Mouse (Mus musculus) heart, embryonic 11.5 days (tissue): ENCODE data around the gene Cmah. TPM values are rescaled to one million over a fixed set of nuclear protein-coding genes. Genes with fewer than 3 reads are reported as not detected.
A peak's percentile ranks its signal among the peaks of the same experiment; 100 is the strongest.

Experiments
- ATAC-seq: fragments of 200-750 bp; cut with Nextera tagmentation; replicated peaks from 2 replicates; pipeline ENCODE4 v1.8.0; 2017; ENCODE audit warnings: moderate library complexity; ENCODE audit not compliant: insufficient number of reproducible peaks, low FRiP score, low TSS enrichment
- H3K27ac ChIP-seq: fragments of 300-500 bp; sonication (generic); 2 replicates; pipeline ENCODE4 v1.5.1; 2014; ENCODE audit warnings: mild to moderate bottlenecking, low read depth, low read length
- H3K27me3 ChIP-seq: fragments of 300-500 bp; sonication (generic); 2 replicates; pipeline ENCODE4 v1.6.1; 2014; ENCODE audit warnings: mild to moderate bottlenecking, low read length, mixed read lengths; ENCODE audit not compliant: control insufficient read depth, insufficient read depth
- H3K36me3 ChIP-seq: fragments of 300-500 bp; sonication (generic); 2 replicates; pipeline ENCODE4 v1.6.1; 2014; ENCODE audit warnings: mild to moderate bottlenecking, low read length, moderate library complexity, mixed read lengths; ENCODE audit not compliant: control insufficient read depth, insufficient read depth
- H3K4me1 ChIP-seq: fragments of 300-500 bp; sonication (generic); 2 replicates; pipeline ENCODE4 v1.6.1; 2014; ENCODE audit warnings: low read length; ENCODE audit not compliant: control insufficient read depth, insufficient read depth
- H3K4me2 ChIP-seq: fragments of 300-500 bp; sonication (generic); 2 replicates; pipeline ENCODE4 v1.6.1; 2014; ENCODE audit warnings: mild to moderate bottlenecking, moderate library complexity
- H3K4me3 ChIP-seq: fragments of 300-500 bp; sonication (generic); 2 replicates; pipeline ENCODE4 v1.5.1; 2014; ENCODE audit warnings: low read depth, low read length
- H3K9ac ChIP-seq: fragments of 300-500 bp; sonication (generic); 2 replicates; pipeline ENCODE4 v1.6.1; 2014; ENCODE audit warnings: mild to moderate bottlenecking, low read depth, low read length, moderate library complexity
- H3K9me3 ChIP-seq: fragments of 300-500 bp; sonication (generic); replicated peaks from 2 replicates; pipeline ENCODE4 v1.6.1; 2016; ENCODE audit warnings: low read length; ENCODE audit not compliant: control insufficient read depth
- WGBS: fragments of 180-500 bp; shearing (Covaris S2); extraction: QIAGEN DNeasy Blood & Tissue Kit; methylation state at CpG from one replicate; pipeline ENCODE4 v1.1.7; 2014; ENCODE audit not compliant: insufficient replicate concordance; 5-methylcytosine and 5-hydroxymethylcytosine counted together
- polyA plus RNA-seq: library from polyadenylated mRNA; unstranded; fragments of >200 nt; fragmentation: Nextera tagmentation; extraction: Ambion mirVana; gene quantifications from 2 replicates; pipeline ENCODE4 v1.2.1, GENCODE M21; 2014

Cmah gene
- 0.28 and 0.54 TPM in 2 replicates for polyA plus RNA-seq

GRCm38 (mm10) chr13:24327201-24327600, at the start of gene Cmah:
Gene Cmah, plus strand, starts transcription at chr13:24327404.
- Histone ChIP-seq H3K9me3 (no peaks in the 10 kb centered on the region), H3K4me3 (no peak within 1 kb of the TSS), H3K27ac (no peak within 1 kb of the TSS), H3K27me3 (no peaks in the 10 kb centered on the region), H3K4me2 (no peak within 1 kb of the TSS), H3K36me3 (no peaks in the 10 kb centered on the region), H3K9ac (no peak within 1 kb of the TSS), H3K4me1 (no peaks in the 10 kb centered on the region)
- WGBS, result 78% methylated on average over 5 of the region's 5 CpGs
- ATAC-seq, result no peak

- H3K4me1 ChIP-seq, result 0 out of 2 replicates have a peak, but pooled peaks cover 8% of the 10 kb centered on the region
These were observed 47.8 kb upstream of the Cmah start for GRCm38 (mm10) chr13:24279407-24279761.

GRCm38 (mm10) chr13:24279762-24280438, 47.3 kb upstream of the Cmah start:
- no peaks in the 10 kb centered on the region for H3K9me3 ChIP-seq
- peak overlapping the region; percentile 74; the same call in 1 of the 2 replicates for H3K9ac ChIP-seq
- 0 out of 2 replicates have a peak, but pooled peaks cover 8% of the 10 kb centered on the region for H3K4me1 ChIP-seq
- no peaks in the 10 kb centered on the region for H3K36me3 ChIP-seq
- peak overlapping the region; percentile 69 for H3K4me3 ChIP-seq
- ATAC-seq, result no peak
- no peak overlapping the region for H3K27ac ChIP-seq
- H3K4me2 ChIP-seq, result peak overlapping the region; percentile 87
- WGBS, result 1% methylated on average over 21 of the region's 21 CpGs
- H3K27me3 ChIP-seq, result peaks cover 19% of the 10 kb centered on the region

More at GRCm38 (mm10) chr13:24279407-24279761, 47.8 kb upstream of the Cmah start:
- Histone ChIP-seq H3K9ac (no peak overlapping the region), H3K9me3 (no peaks in the 10 kb centered on the region), H3K4me3 (no peak overlapping the region), H3K36me3 (no peaks in the 10 kb centered on the region), H3K27ac (no peak overlapping the region), H3K4me2 (peak overlapping the region; percentile 87; the same call in 1 of the 2 replicates), H3K27me3 (peaks cover 19% of the 10 kb centered on the region)
- no peak for ATAC-seq
- 54% methylated on average over 11 of the region's 11 CpGs for WGBS

GRCm38 (mm10) chr13:24280439-24281431, 46.5 kb upstream of the Cmah start, which contains the start of gene Carmil1:
Gene Carmil1, minus strand, starts transcription at chr13:24280795.
- H3K36me3 ChIP-seq, result no peaks in the 10 kb centered on the region
- peak within 1 kb of the TSS; percentile 87 for H3K4me2 ChIP-seq
- WGBS, result under 1% methylated on average over 96 of the region's 96 CpGs
- peak within 1 kb of the TSS; percentile 69 for H3K4me3 ChIP-seq
- peak; percentile 89 for ATAC-seq
- peak within 1 kb of the TSS; percentile 74 for H3K9ac ChIP-seq
- peaks cover 19% of the 10 kb centered on the region for H3K27me3 ChIP-seq
- H3K4me1 ChIP-seq, result 0 out of 2 replicates have a peak, but pooled peaks cover 8% of the 10 kb centered on the region
- H3K9me3 ChIP-seq, result no peaks in the 10 kb centered on the region
- peak within 1 kb of the TSS; percentile 59 for H3K27ac ChIP-seq

- Histone ChIP-seq H3K4me3 (no peak overlapping the region), H3K4me2 (no peak overlapping the region), H3K27me3 (peaks cover 6% of the 10 kb centered on the region; the same call in 1 of the 2 replicates), H3K27ac (no peak overlapping the region), H3K36me3 (no peaks in the 10 kb centered on the region), H3K9me3 (no peaks in the 10 kb centered on the region), H3K4me1 (no peaks in the 10 kb centered on the region), H3K9ac (no peak overlapping the region)
- WGBS, result 87% methylated on average over 2 of the region's 2 CpGs
- no peak for ATAC-seq
These were observed 39.8 kb upstream of the Cmah start for GRCm38 (mm10) chr13:24287381-24287780.

- no peak overlapping the region for H3K4me2 ChIP-seq
- H3K9ac ChIP-seq, result no peak overlapping the region
- H3K9me3 ChIP-seq, result no peaks in the 10 kb centered on the region
- H3K4me1 ChIP-seq, result no peaks in the 10 kb centered on the region
- H3K27me3 ChIP-seq, result peaks cover 6% of the 10 kb centered on the region; the same call in 1 of the 2 replicates
- WGBS, result 17% methylated on average over 4 of the region's 4 CpGs
- no peak overlapping the region for H3K27ac ChIP-seq
- no peak for ATAC-seq
- no peak overlapping the region for H3K4me3 ChIP-seq
- H3K36me3 ChIP-seq, result no peaks in the 10 kb centered on the region
These were observed 30.0 kb upstream of the Cmah start for GRCm38 (mm10) chr13:24297252-24297651.

GRCm38 (mm10) chr13:24305486-24305885, 21.7 kb upstream of the Cmah start:
- H3K4me2 ChIP-seq, result no peak overlapping the region
- H3K36me3 ChIP-seq, result no peaks in the 10 kb centered on the region
- H3K4me1 ChIP-seq, result no peaks in the 10 kb centered on the region
- WGBS, result 66% methylated on average over 4 of the region's 4 CpGs
- no peak overlapping the region for H3K4me3 ChIP-seq
- no peak overlapping the region for H3K9ac ChIP-seq
- no peaks in the 10 kb centered on the region for H3K27me3 ChIP-seq
- no peaks in the 10 kb centered on the region for H3K9me3 ChIP-seq
- H3K27ac ChIP-seq, result no peak overlapping the region
- no peak for ATAC-seq

- Histone ChIP-seq H3K27me3 (no peaks in the 10 kb centered on the region), H3K36me3 (no peaks in the 10 kb centered on the region), H3K27ac (no peak overlapping the region), H3K9ac (no peak overlapping the region), H3K9me3 (no peaks in the 10 kb centered on the region), H3K4me3 (no peak overlapping the region), H3K4me1 (no peaks in the 10 kb centered on the region), H3K4me2 (no peak overlapping the region)
- no peak for ATAC-seq
- WGBS, result 45% methylated on average over 4 of the region's 4 CpGs
These were observed 21.0 kb upstream of the Cmah start for GRCm38 (mm10) chr13:24306248-24306647.
